Comparison of ENCODE assay signal across 22 mouse cellular contexts in the genomic region with DNA sequence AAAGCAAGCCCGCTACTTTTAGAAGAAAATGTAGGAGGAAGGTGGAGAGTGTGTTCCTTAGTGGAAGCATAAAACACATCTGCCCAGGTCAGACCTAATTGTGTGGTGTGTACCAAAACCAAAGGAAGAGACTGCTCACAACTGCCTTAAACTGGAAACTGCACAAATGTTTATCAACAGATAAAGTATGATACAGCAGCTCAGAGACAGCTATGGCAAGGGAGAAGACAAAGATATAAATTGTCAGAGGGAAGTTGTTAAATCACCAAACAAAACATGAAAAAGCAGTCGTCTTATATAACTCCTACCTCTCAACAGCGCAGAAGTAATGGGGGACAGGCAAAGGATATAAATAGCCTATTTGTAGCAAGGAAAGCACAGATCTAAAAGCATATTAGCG.
"Had no signal": no experiment of that assay in that cellular context is flagged by ENCODE, and none has a peak within 500 bp of the region (broad histone marks: within the 10 kb centered on the region; RNA-seq: fewer than 3 reads in every experiment).

No protein-coding gene starts in this region.

- H3K36me3 ChIP-seq: midbrain, embryonic 15.5 days; stomach, embryonic 15.5 days had no signal

- H3K27me3 ChIP-seq: limb, embryonic 12.5 days; limb, embryonic 15.5 days; midbrain, embryonic 12.5 days; midbrain, embryonic 15.5 days; neural tube, embryonic 12.5 days; neural tube, embryonic 15.5 days; stomach, embryonic 15.5 days had no signal

- H3K9ac ChIP-seq: limb, embryonic 12.5 days; limb, embryonic 15.5 days; liver, embryonic 14.5 days; liver, postnatal 0 days; lung, embryonic 14.5 days; midbrain, embryonic 12.5 days; midbrain, embryonic 15.5 days; neural tube, embryonic 12.5 days; neural tube, embryonic 15.5 days; stomach, embryonic 15.5 days had no signal

- H3K4me3 ChIP-seq: limb, embryonic 12.5 days; limb, embryonic 15.5 days; midbrain, embryonic 12.5 days; midbrain, embryonic 15.5 days; neural tube, embryonic 12.5 days; neural tube, embryonic 15.5 days; stomach, embryonic 15.5 days had no signal

- DNase-seq: kidney, adult 2 months; kidney, postnatal 10 days; kidney, postnatal 4 days; layer of hippocampus, postnatal 36 days; liver, postnatal 0 days; lung, embryonic 14.5 days; retina, postnatal 1 day; spleen, adult 18-20 months; thymus, adult 18-20 months; thymus, postnatal 36 days had no signal

- ATAC-seq: intestine, postnatal 0 days; liver, postnatal 0 days; lung, postnatal 0 days; midbrain, embryonic 15.5 days had no signal

- H3K4me1 ChIP-seq: limb, embryonic 12.5 days; limb, embryonic 15.5 days; midbrain, embryonic 12.5 days; midbrain, embryonic 15.5 days; neural tube, embryonic 12.5 days; neural tube, embryonic 15.5 days had no signal

- H3K9me3 ChIP-seq: limb, embryonic 12.5 days; limb, embryonic 15.5 days; midbrain, embryonic 12.5 days; midbrain, embryonic 15.5 days; neural tube, embryonic 12.5 days; neural tube, embryonic 15.5 days; stomach, embryonic 15.5 days had no signal

- H3K27ac ChIP-seq: limb, embryonic 12.5 days; limb, embryonic 15.5 days; liver, embryonic 14.5 days; macrophage; midbrain, embryonic 12.5 days; midbrain, embryonic 15.5 days; neural tube, embryonic 12.5 days; neural tube, embryonic 15.5 days; stomach, embryonic 15.5 days had no signal

- H3K4me2 ChIP-seq: limb, embryonic 12.5 days; limb, embryonic 15.5 days; liver, embryonic 11.5 days; lung, embryonic 14.5 days; midbrain, embryonic 12.5 days; midbrain, embryonic 15.5 days; neural tube, embryonic 12.5 days; neural tube, embryonic 15.5 days; stomach, embryonic 15.5 days had no signal
